Mouse (Mus musculus) midbrain, embryonic 12.5 days (tissue): Measurements from ENCODE around the gene Slc16a14. TPM values are rescaled to one million over a fixed set of nuclear protein-coding genes. Genes with fewer than 3 reads are reported as not detected.

Source experiments
- ATAC-seq: fragments of 200-750 bp; cut with Nextera tagmentation; 2 replicates; pipeline ENCODE4 v1.8.0; 2017; ENCODE audit warnings: low read depth, moderate TSS enrichment, moderate library complexity; ENCODE audit not compliant: low FRiP score
- H3K27ac ChIP-seq: fragments of 300-500 bp; sonication (generic); replicated peaks from 2 replicates; pipeline ENCODE4 v1.5.1; 2016; ENCODE audit warnings: mild to moderate bottlenecking
- H3K27me3 ChIP-seq: fragments of 300-500 bp; sonication (generic); 2 replicates; pipeline ENCODE4 v1.6.1; 2016; ENCODE audit warnings: mild to moderate bottlenecking
- H3K36me3 ChIP-seq: fragments of 300-500 bp; sonication (generic); 2 replicates; pipeline ENCODE4 v1.6.1; 2016
- H3K4me1 ChIP-seq: fragments of 300-500 bp; sonication (generic); 2 replicates; pipeline ENCODE4 v1.6.1; 2016
- H3K4me2 ChIP-seq: fragments of 300-500 bp; sonication (generic); replicated peaks from 2 replicates; pipeline ENCODE4 v1.6.1; 2016; ENCODE audit warnings: mild to moderate bottlenecking, moderate library complexity
- H3K4me3 ChIP-seq: fragments of 300-500 bp; sonication (generic); 2 replicates; pipeline ENCODE4 v1.5.1; 2016; ENCODE audit warnings: mild to moderate bottlenecking
- H3K9ac ChIP-seq: fragments of 300-500 bp; sonication (generic); replicated peaks from 2 replicates; pipeline ENCODE4 v1.6.1; 2016; ENCODE audit warnings: mild to moderate bottlenecking, moderate library complexity
- H3K9me3 ChIP-seq: fragments of 300-500 bp; sonication (generic); 2 replicates; pipeline ENCODE4 v1.6.1; 2016; ENCODE audit warnings: mild to moderate bottlenecking
- WGBS: fragments of 180-500 bp; shearing (Covaris S2); methylation state at CpG from one replicate; pipeline ENCODE4 v1.1.7; 2016; 5-methylcytosine and 5-hydroxymethylcytosine counted together
- polyA plus RNA-seq: library from polyadenylated mRNA; unstranded; fragments of >200 nt; fragmentation: Nextera tagmentation; extraction: Ambion mirVana; gene quantifications from 2 replicates; pipeline ENCODE4 v1.2.1, GENCODE M21; 2016

The Slc16a14 gene
- polyA plus RNA-seq, 1 experiment from 2014 or later, result 15.4 TPM

DNA sequence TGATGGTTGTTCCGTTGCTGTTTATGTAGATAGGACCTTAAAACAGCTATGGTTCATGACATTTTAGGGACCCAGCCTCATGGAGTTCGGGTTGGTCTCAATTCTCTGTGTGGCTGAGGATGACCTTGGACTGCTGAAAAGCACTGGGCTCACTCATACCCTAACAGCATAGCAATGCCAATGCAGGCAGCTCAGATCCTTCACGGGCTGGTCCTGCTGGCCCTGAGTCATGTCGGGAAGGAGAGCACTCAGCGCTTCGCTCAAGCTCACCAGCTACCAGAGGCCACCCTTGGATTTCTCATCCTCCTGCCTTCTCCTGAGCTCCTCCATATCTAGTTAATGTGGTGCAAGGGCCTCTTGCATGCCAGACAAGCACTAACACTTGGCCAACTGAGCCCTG is 35.8 kb downstream of the Slc16a14 start:
- no peak for ATAC-seq
- no peak overlapping the region for H3K27ac ChIP-seq
- 91% methylated on average over 6 of the region's 6 CpGs for WGBS
- no peaks in the 10 kb centered on the region for H3K4me1 ChIP-seq
- no peaks in the 10 kb centered on the region for H3K36me3 ChIP-seq
- H3K9ac ChIP-seq, result no peak overlapping the region
- H3K4me3 ChIP-seq, result no peak overlapping the region
- H3K4me2 ChIP-seq, result no peak overlapping the region
- H3K9me3 ChIP-seq, result no peaks in the 10 kb centered on the region
- H3K27me3 ChIP-seq, result no peaks in the 10 kb centered on the region

DNA sequence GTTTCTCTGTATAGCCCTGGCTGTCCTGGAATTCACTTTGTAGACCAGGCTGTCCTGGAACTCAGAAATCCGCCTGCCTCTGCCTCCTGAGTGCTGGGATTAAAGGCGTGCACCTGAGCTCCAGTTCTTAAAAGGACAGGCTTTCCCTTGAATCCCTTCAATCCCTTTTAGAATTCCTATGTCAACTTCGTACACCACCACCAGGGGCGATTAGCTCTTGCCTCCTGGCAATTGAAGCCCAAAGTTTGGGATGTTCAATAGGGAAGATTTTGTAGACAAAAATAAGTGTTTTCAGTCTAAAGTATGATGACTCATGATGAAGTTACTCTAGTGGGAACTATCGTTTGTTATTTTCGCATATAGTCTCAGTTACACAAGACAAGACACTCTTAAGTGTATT is 37.6 kb downstream of the Slc16a14 start:
- WGBS, result 85% methylated on average over 6 of the region's 6 CpGs
- H3K4me1 ChIP-seq, result no peaks in the 10 kb centered on the region
- H3K27ac ChIP-seq, result no peak overlapping the region
- no peak overlapping the region for H3K4me3 ChIP-seq
- H3K9ac ChIP-seq, result no peak overlapping the region
- no peak overlapping the region for H3K4me2 ChIP-seq
- no peaks in the 10 kb centered on the region for H3K27me3 ChIP-seq
- ATAC-seq, result no peak
- H3K36me3 ChIP-seq, result no peaks in the 10 kb centered on the region
- no peaks in the 10 kb centered on the region for H3K9me3 ChIP-seq

DNA sequence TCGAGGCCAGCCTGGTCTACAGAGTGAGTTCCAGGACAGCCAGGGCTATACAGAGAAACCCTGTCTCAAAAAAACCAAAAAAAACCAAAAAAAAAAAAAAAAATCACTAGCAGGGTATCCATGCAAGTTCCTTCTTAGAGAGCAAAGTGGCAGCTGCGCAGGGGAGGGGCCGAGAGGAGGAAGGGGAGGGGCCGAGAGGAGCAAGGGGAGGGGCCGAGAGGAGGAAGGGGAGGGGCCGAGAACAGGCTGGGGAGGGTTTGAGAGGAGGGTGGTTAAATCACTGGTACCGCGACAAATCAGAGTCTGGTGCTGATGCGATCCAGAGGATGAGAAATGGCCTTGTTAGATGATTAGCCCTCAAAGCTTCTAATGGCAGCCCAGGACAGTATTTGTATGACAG is 43.2 kb downstream of the Slc16a14 start:
- no peak overlapping the region for H3K27ac ChIP-seq
- H3K9ac ChIP-seq, result no peak overlapping the region
- no peaks in the 10 kb centered on the region for H3K36me3 ChIP-seq
- peaks cover 17% of the 10 kb centered on the region for H3K4me1 ChIP-seq
- no peaks in the 10 kb centered on the region for H3K9me3 ChIP-seq
- H3K4me3 ChIP-seq, result no peak overlapping the region
- H3K4me2 ChIP-seq, result no peak overlapping the region
- H3K27me3 ChIP-seq, result no peaks in the 10 kb centered on the region
- WGBS, result 89% methylated on average over 9 of the region's 9 CpGs
- ATAC-seq, result no peak

DNA sequence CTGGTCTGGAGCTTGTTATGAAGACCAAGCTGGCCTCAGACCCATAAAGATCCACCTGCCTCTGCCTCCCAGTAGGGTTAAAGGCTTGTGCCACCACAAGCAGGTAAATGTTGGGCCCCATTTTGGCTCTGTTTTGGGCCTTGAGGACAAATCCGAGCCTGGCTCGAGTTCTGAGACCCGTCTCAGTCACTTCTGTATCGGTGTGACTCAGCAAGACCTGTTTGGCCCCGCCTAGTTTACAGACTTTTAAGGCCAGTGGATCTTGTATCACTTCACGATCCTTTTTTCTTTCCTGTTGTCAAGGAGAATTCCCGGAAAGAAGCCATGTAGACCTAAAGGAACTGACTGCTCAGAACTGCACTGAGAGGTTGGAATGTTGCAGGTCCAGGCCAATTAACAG is 44.4 kb downstream of the Slc16a14 start:
- H3K36me3 ChIP-seq, result no peaks in the 10 kb centered on the region
- H3K27ac ChIP-seq, result peak overlapping the region; percentile 92
- H3K4me2 ChIP-seq, result peak overlapping the region; percentile 15
- peak; percentile 35 for ATAC-seq
- H3K27me3 ChIP-seq, result no peaks in the 10 kb centered on the region
- 61% methylated on average over 7 of the region's 7 CpGs for WGBS
- H3K4me1 ChIP-seq, result peaks cover 17% of the 10 kb centered on the region
- no peaks in the 10 kb centered on the region for H3K9me3 ChIP-seq
- H3K9ac ChIP-seq, result no peak overlapping the region
- no peak overlapping the region for H3K4me3 ChIP-seq

DNA sequence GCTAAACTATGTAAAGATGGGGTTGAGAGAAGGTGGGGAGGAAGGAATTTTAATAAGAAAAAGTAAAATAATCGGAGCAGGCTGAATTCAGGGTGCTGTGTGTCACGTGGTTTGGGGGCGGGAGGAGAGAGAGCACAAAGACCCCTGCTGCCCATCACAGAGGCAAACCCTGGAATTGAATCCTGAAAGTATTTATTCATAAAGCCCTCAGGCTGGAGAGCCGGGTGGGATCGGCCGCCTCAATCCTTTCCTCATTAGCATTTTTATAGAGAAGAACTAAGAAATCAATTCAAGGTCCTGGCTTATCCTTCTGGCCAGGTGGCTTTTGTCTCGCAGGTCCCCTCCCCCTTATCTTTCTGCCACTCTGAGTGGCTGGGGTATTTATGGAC is 44.9 kb downstream of the Slc16a14 start:
- Histone ChIP-seq H3K4me2 (peak overlapping the region; percentile 15), H3K36me3 (no peaks in the 10 kb centered on the region), H3K9ac (0 out of 2 replicates have a peak overlapping the region, but pooled peaks have one; percentile 11), H3K9me3 (no peaks in the 10 kb centered on the region), H3K4me1 (peaks cover 17% of the 10 kb centered on the region), H3K27me3 (no peaks in the 10 kb centered on the region), H3K4me3 (no peak overlapping the region), H3K27ac (peak overlapping the region; percentile 92)
- peak; percentile 92 for ATAC-seq
- WGBS, result 7% methylated on average over 7 of the region's 7 CpGs

DNA sequence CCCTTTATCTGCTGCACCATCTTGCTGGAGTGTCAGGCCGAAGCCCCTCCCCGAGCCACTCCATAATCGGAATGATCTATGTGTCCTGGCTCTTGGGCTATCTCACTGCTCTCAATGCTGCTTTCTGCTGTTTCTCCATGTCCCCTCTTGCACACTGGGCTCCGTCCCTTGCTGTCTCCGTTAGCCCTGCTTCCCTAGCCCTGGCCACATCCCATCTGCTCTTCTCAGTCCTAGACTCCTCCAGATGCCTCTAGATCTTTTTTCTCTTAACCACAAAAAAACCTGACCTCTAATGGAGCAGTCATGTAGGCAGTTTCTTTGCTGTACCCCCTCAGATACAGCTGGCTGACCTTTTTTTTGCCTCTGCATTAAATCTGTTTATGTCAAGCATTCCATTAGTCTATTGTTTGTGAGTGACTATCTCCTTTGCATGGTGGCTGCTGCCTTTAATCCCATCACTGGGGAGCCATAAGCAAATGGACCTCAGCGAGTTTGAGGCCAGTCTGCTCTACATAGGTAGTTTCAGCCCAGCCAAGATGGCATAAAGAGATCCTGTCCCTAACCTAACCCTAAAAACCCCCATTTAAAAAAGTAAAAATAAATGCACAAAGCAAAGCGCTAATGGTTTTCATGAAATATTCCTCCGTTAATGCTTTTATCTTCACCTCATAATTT is 45.5 kb downstream of the Slc16a14 start:
- H3K4me2 ChIP-seq, result peak overlapping the region; percentile 15; the same call in 1 of the 2 replicates
- H3K27me3 ChIP-seq, result no peaks in the 10 kb centered on the region
- H3K4me3 ChIP-seq, result no peak overlapping the region
- 0 out of 2 replicates have a peak overlapping the region, but pooled peaks have one; percentile 11 for H3K9ac ChIP-seq
- peak; percentile 77 for ATAC-seq
- H3K27ac ChIP-seq, result peak overlapping the region; percentile 92
- H3K36me3 ChIP-seq, result no peaks in the 10 kb centered on the region
- H3K9me3 ChIP-seq, result no peaks in the 10 kb centered on the region
- WGBS, result 34% methylated on average over 8 of the region's 8 CpGs
- peaks cover 17% of the 10 kb centered on the region for H3K4me1 ChIP-seq

DNA sequence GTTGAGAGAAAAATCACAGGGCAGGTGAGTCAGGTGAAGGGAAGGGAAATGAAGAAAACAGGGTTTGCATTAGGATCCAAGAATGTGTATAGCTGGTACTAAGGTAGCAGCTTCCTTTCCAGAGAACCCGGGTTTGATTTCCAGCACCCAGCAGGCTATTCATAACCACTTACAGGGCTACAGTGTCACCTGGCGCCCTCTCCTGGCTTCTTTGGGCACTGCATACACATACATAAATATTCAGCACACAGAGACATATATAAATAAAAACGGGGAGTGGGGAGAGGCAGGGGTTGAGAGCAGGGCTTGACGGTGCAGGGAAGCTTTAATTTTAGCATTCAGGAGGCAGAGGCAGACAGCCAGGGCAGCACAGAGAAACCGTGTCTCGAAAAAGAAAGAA is 49.0 kb downstream of the Slc16a14 start:
- Histone ChIP-seq H3K36me3 (no peaks in the 10 kb centered on the region), H3K4me1 (peaks cover 17% of the 10 kb centered on the region), H3K4me3 (no peak overlapping the region), H3K4me2 (no peak overlapping the region), H3K27me3 (no peaks in the 10 kb centered on the region), H3K27ac (no peak overlapping the region), H3K9ac (no peak overlapping the region), H3K9me3 (no peaks in the 10 kb centered on the region)
- ATAC-seq, result no peak
- 87% methylated on average over 6 of the region's 6 CpGs for WGBS

DNA sequence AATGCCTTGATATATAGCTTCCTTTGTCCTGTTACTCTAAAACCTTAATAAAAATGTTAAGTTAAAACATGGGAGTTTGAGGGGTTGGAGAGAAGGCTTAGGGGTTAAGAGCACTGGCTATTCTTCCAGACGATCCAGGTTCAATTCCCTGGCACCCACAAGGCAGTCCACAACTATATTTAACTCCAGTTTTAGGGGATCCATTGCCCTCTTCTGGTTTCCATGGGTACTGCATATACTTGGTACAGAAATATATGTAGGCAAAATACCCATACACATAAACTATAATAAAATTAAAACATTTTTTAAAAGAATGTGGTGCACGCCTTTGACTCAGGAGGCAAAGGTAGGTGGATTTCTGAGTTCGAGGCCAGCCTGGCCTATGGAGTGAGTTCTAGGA is 49.8 kb downstream of the Slc16a14 start:
- no peak overlapping the region for H3K9ac ChIP-seq
- ATAC-seq, result no peak
- 90% methylated on average over 3 of the region's 3 CpGs for WGBS
- H3K4me1 ChIP-seq, result peaks cover 11% of the 10 kb centered on the region
- no peak overlapping the region for H3K4me3 ChIP-seq
- no peaks in the 10 kb centered on the region for H3K27me3 ChIP-seq
- H3K4me2 ChIP-seq, result no peak overlapping the region
- no peaks in the 10 kb centered on the region for H3K36me3 ChIP-seq
- no peaks in the 10 kb centered on the region for H3K9me3 ChIP-seq
- H3K27ac ChIP-seq, result no peak overlapping the region

DNA sequence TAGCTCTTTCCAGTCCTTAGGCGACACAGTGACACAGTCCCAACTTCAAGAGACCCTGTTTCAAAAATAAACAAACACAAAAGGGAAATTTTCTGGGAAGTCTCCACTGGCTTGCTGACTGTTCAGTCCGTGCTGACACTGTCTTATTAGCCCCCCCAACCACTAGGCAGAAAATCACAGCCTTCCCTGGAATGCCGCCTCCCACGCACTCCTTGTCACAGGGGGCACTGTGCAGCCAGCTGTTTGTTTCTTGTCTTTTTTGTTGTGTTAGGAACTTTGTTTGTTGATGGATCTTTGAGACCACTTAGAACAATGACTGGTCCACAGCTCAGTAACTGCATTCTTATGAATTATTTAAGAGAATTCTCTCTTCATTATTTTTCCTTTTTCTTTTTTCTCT is 51.0 kb downstream of the Slc16a14 start:
- no peaks in the 10 kb centered on the region for H3K4me1 ChIP-seq
- WGBS, result 76% methylated on average over 4 of the region's 4 CpGs
- no peak overlapping the region for H3K27ac ChIP-seq
- H3K9me3 ChIP-seq, result no peaks in the 10 kb centered on the region
- no peak overlapping the region for H3K9ac ChIP-seq
- no peak overlapping the region for H3K4me2 ChIP-seq
- no peaks in the 10 kb centered on the region for H3K36me3 ChIP-seq
- H3K27me3 ChIP-seq, result no peaks in the 10 kb centered on the region
- no peak overlapping the region for H3K4me3 ChIP-seq
- ATAC-seq, result no peak

DNA sequence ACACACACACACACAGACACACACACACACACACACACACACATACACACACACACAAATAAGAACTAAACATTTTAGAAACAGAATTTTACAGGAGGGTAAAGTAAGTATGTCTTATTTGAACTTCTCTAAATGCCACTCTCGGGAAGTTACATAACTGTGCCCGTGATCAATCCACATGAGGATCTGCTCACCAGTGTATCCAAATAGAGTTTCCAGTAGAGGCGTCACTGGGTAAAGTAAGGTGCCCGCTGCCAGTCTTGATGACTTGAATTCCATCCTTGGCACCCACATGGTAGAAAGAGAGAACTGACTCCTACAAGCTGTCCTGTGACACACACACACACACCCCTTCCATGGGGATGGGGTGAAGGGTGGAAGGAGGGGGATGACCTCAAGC is 52.0 kb downstream of the Slc16a14 start:
- 89% methylated on average over 4 of the region's 4 CpGs for WGBS
- H3K4me1 ChIP-seq, result no peaks in the 10 kb centered on the region
- ATAC-seq, result no peak
- H3K4me3 ChIP-seq, result no peak overlapping the region
- no peaks in the 10 kb centered on the region for H3K27me3 ChIP-seq
- H3K27ac ChIP-seq, result no peak overlapping the region
- H3K9me3 ChIP-seq, result no peaks in the 10 kb centered on the region
- H3K9ac ChIP-seq, result no peak overlapping the region
- no peak overlapping the region for H3K4me2 ChIP-seq
- no peaks in the 10 kb centered on the region for H3K36me3 ChIP-seq

DNA sequence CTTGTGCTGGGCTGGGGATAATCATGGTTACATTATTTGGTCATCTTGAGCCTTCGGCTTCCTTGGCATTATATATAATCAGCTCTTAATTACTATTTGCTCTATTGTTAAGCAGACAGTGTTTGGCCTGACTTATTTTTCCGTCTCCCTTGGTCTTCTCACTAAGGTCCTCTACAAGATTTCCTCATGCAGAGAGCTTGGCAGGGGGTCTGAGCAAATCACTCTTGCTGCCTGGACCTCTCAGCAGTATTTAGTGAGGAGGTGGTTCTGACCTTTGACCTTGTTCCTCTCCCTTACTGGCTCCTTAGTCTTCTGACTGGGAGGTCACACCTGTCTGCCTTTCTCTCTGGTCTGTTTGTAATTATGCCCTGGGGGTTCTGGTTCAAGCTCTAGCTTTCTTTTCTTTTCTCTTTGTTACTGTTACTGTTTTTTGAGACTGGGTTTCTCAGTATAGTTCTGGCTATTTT is 52.8 kb downstream of the Slc16a14 start:
- no peak overlapping the region for H3K4me2 ChIP-seq
- H3K27ac ChIP-seq, result no peak overlapping the region
- H3K9ac ChIP-seq, result no peak overlapping the region
- no peaks in the 10 kb centered on the region for H3K4me1 ChIP-seq
- WGBS, result 26% methylated on average over 2 of the region's 2 CpGs
- ATAC-seq, result no peak
- H3K27me3 ChIP-seq, result no peaks in the 10 kb centered on the region
- no peaks in the 10 kb centered on the region for H3K9me3 ChIP-seq
- no peaks in the 10 kb centered on the region for H3K36me3 ChIP-seq
- no peak overlapping the region for H3K4me3 ChIP-seq

DNA sequence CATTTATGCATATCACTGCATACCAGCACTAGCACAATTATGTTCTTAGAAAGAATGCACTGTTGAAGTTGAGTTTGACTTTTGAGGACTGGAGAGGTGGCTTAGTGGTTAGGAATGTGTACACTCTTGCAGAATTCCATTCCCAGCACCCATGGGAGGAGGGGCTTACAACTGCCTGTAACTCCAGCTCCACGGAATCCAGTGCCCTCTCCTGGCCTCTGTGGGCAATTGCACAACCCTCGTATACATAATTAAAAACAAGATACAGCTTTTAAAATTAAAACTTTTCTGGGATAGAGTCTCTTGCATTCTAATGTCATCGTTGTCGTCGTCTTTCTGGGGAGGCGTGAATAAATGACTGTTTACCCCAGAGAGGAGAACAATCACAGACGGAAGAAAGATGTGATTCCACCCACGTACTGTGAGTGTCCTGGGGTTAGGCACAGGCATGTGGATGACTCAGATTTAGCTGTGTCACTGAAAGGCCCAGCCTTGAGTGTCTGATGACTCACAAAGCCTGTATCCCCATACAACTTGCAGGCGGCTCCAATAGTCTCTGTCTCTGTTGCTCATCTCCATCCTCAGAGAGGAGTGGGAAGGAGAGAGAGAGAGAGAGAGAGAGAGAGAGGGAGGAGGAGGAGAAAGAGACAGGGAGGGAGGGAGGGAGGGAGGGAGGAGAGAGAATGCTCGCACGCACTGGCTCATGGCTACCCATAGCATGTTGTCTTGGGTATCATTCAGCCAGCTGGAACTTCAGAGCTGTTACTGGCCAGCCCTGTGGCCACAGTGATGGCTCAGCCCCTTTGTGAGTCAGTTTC is 53.5 kb downstream of the Slc16a14 start:
- WGBS, result 68% methylated on average over 11 of the region's 11 CpGs
- ATAC-seq, result no peak
- H3K9me3 ChIP-seq, result no peaks in the 10 kb centered on the region
- H3K4me1 ChIP-seq, result no peaks in the 10 kb centered on the region
- H3K9ac ChIP-seq, result no peak overlapping the region
- H3K27ac ChIP-seq, result no peak overlapping the region
- no peak overlapping the region for H3K4me3 ChIP-seq
- H3K4me2 ChIP-seq, result no peak overlapping the region
- H3K36me3 ChIP-seq, result no peaks in the 10 kb centered on the region
- no peaks in the 10 kb centered on the region for H3K27me3 ChIP-seq
